Comparison of ENCODE assay signal across 10 mouse cellular contexts in the genomic region with DNA sequence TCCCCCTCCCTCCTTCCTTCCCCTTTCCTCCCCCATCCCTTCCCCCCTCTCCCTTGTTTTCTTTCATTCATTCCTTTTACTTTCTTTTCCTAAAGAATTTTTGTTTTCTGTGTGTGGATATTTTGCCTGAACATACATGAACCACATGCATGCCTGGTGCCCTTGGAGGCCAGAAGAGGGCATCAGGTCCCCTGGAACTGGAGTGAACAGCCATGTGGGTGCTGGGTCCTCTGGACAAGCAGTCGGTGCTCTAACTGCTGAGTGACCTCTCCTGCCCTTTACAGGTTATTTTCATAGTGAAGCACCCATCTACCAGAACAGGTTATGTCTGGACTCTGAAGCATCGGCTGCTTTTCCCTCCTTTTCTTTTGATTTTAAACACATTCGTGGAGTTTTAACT. TPM values are rescaled to one million over a fixed set of nuclear protein-coding genes. Genes with fewer than 3 reads are reported as not detected.
DNase-seq lines count a peak whose midpoint lies in the region; ATAC-seq and TF ChIP-seq lines count a peak whose summit lies in the region.
"Had no signal": no experiment of that assay in that cellular context is flagged by ENCODE, and none has a peak within 500 bp of the region (broad histone marks: within the 10 kb centered on the region; RNA-seq: fewer than 3 reads in every experiment).

No protein-coding gene starts in this region.

- no peak for ATAC-seq in liver, embryonic 14.5 days (ENCODE audit: insufficient read depth)
- ATAC-seq: activated CD4-positive, CD25-positive, alpha-beta regulatory T cell, adult 4 months; forebrain, embryonic 13.5 days had no signal

- peak; percentile 49 for TF ChIP-seq CTCF in layer of hippocampus, adult 2 months (conservative IDR thresholded peaks at IDR 0.05)
- peak; percentile 68 for TF ChIP-seq CTCF in liver, embryonic 14.5 days (IDR thresholded peaks at IDR 0.05; ENCODE audit: low read depth)

- peaks cover 0 to 2% of the 10 kb centered on the region in 2 experiments; a peak in 1 of 4 replicates for H3K4me1 ChIP-seq in liver, embryonic 14.5 days (replicated peaks; ENCODE audit: control insufficient read depth in 2 of 2, insufficient read depth in 2 of 2, low read length in 1 of 2)
- peaks cover 7% of the 10 kb centered on the region for H3K4me1 ChIP-seq in forebrain, embryonic 10.5 days

- no peak overlapping the region for H3K4me2 ChIP-seq in liver, embryonic 14.5 days (ENCODE audit: low read depth)
- H3K4me2 ChIP-seq: forebrain, embryonic 13.5 days had no signal

- DNase-seq in layer of hippocampus, adult 2 months (ENCODE audit: low spot score in 2 of 2), result no peak
- no peak for DNase-seq in layer of hippocampus, adult 9-10 months (ENCODE audit: low spot score)
- DNase-seq in NIH3T3 (ENCODE audit: low read depth), result peak; percentile 46
- DNase-seq in liver, embryonic 14.5 days (ENCODE audit: low read depth in 3 of 3, low spot score in 3 of 3), result no peak
- DNase-seq in thymus, postnatal 0 days (ENCODE audit: low spot score), result peak; percentile 47
- no peak for DNase-seq in forebrain, embryonic 10.5 days (ENCODE audit: extremely low spot score, low spot score)
- DNase-seq in heart, postnatal 14 days, result no peak
- DNase-seq: cerebellum, postnatal 14 days had no signal

- TF ChIP-seq EP300 in liver, embryonic 14.5 days (IDR thresholded peaks at IDR 0.05; ENCODE audit: low read depth), result no peak

- intact Hi-C loops in heart, postnatal 14 days (cut with DNase I), result no loop called here

- H3K36me3 ChIP-seq in liver, embryonic 14.5 days (replicated peaks; ENCODE audit: control insufficient read depth, insufficient read depth, low read depth), result no peaks in the 10 kb centered on the region
- H3K36me3 ChIP-seq in forebrain, embryonic 10.5 days (replicated peaks), result no peaks in the 10 kb centered on the region

- H3K4me3 ChIP-seq in layer of hippocampus, adult 2 months, result no peak overlapping the region
- no peak overlapping the region for H3K4me3 ChIP-seq in liver, embryonic 14.5 days (ENCODE audit: insufficient read depth in 1 of 2, low read depth in 2 of 2, low read length in 2 of 2)
- H3K4me3 ChIP-seq in forebrain, embryonic 10.5 days, result no peak overlapping the region
- H3K4me3 ChIP-seq: forebrain, embryonic 13.5 days had no signal

- no peak overlapping the region for H3K27ac ChIP-seq in layer of hippocampus, adult 2 months
- H3K27ac ChIP-seq in liver, embryonic 14.5 days, result no peak overlapping the region
- H3K27ac ChIP-seq in forebrain, embryonic 10.5 days, result no peak overlapping the region
- H3K27ac ChIP-seq: forebrain, embryonic 13.5 days had no signal

- 29% methylated on average over 3 of the region's 3 CpGs for WGBS in liver, embryonic 14.5 days (ENCODE audit: insufficient replicate concordance)
- 58% methylated on average over 3 of the region's 3 CpGs for WGBS in forebrain, embryonic 10.5 days

- no peaks in the 10 kb centered on the region for H3K27me3 ChIP-seq in liver, embryonic 14.5 days (ENCODE audit: control insufficient read depth, insufficient read depth, low read length)
- no peaks in the 10 kb centered on the region for H3K27me3 ChIP-seq in forebrain, embryonic 10.5 days (ENCODE audit: poor library complexity, severe bottlenecking)
- H3K27me3 ChIP-seq: forebrain, embryonic 13.5 days had no signal

- no peaks in the 10 kb centered on the region for H3K9me3 ChIP-seq in liver, embryonic 14.5 days (ENCODE audit: control insufficient read depth, low read length)
- no peaks in the 10 kb centered on the region for H3K9me3 ChIP-seq in forebrain, embryonic 10.5 days
- H3K9me3 ChIP-seq: forebrain, embryonic 13.5 days had no signal

- no peak overlapping the region for H3K9ac ChIP-seq in liver, embryonic 14.5 days (replicated peaks)
- H3K9ac ChIP-seq: forebrain, embryonic 13.5 days had no signal

RNA-seq across cellular contexts. Expression of gene Ppp2ca, which starts 34.1 kb away (rescaled TPM):
- total RNA-seq in layer of hippocampus, adult 2 months (2021), result 100 to 1,000 TPM; 110 to 112 TPM
- polyA plus RNA-seq in liver, embryonic 14.5 days (2012; rRNA removed), result 18.8 and 24.0 TPM in 2 replicates
- polyA plus RNA-seq in liver, embryonic 14.5 days (2014; fragmentation: Nextera tagmentation; extraction: Ambion mirVana), result 37.5 and 41.6 TPM in 2 replicates
- polyA plus RNA-seq in thymus, postnatal 0 days (2015; fragmentation: Nextera tagmentation; extraction: Ambion mirVana), result 77.4 and 84.3 TPM in 2 replicates
- polyA plus RNA-seq in forebrain, embryonic 10.5 days (2016; fragmentation: Nextera tagmentation; extraction: Ambion mirVana), result 86.5 and 88.4 TPM in 2 replicates
- 10 to 100 TPM; 55.4 to 60.4 TPM for total RNA-seq in heart, postnatal 14 days (2021)

Comparison
In these comparisons a context has a peak if more than half of its experiments do, and no peak if none do; other contexts are left out.
1. DNase-seq: peak in NIH3T3 (single experiment) and thymus, postnatal 0 days (single experiment); none in layer of hippocampus, adult 2 months (0 of 2), layer of hippocampus, adult 9-10 months (single experiment), liver, embryonic 14.5 days (0 of 3), forebrain, embryonic 10.5 days (single experiment) and heart, postnatal 14 days (0 of 2).